Mouse (Mus musculus): Measurements from ENCODE around the gene Cd300lf.
A peak's percentile ranks its signal among the peaks of the same experiment; 100 is the strongest.

Gene Cd300lf

DNA sequence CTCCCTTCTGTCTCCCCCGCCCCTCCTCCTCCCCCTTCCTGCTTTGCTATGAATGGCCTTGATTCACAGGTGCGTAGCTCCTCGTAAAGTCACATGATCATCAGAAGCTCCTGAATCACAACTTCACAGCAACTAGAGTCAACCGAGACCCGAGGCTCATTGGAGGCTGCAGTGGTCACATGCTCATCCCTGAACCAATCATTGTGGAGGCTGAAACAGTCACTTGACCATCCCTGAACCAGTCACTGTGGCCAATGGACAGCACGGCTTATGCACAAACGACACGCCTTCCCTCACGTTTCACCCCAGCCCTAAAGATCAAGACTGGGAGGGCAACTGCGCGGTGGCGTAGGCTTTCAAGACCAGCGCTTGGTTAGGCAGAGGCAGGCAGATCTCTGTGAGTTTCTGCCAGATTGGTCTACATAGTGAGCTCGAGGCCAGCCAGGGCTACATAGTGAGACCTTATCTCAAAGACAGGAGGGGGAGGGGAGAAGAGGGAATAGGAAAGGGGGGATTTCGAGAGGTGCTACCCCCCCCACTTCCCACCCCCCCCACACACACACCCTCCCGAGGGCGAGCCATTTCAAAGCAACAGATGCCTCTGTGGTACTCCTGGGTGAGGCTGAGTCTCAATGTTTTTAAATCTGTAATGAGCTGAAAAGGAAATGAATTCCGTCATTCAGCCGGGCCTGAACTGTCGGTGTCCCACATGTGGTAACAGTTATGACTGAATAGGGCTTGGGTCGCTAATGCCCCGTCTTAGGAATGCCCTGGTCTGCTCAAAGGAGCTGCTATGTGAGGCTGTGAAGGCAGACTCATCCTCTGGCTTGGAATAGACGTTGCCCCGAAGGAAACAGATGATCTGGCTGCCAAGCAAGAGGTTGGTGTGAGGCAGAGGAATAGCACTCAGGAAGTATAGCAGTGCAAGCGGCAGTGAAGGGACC, 30.1 kb downstream of the Cd300lf start:
- DNase-seq: no peak

DNA sequence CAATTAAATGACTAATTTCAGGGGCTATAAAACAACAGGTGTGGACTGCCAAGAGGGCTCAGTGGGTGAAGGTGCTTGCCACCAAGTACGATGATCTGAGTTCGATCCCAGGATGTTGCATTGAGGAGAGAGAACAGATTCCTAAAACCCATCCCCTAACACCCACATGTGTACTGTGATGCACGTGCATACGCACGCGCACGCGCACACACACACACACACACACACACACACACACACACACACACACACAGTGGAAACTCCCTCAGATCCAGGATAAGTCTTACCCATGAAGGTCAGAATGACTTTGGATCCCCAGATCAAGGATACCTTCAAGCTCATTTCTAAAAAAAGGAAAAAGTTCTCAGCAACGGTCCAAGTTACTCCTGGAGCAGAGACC, 31.7 kb downstream of the Cd300lf start:
- DNase-seq: no peak

DNA sequence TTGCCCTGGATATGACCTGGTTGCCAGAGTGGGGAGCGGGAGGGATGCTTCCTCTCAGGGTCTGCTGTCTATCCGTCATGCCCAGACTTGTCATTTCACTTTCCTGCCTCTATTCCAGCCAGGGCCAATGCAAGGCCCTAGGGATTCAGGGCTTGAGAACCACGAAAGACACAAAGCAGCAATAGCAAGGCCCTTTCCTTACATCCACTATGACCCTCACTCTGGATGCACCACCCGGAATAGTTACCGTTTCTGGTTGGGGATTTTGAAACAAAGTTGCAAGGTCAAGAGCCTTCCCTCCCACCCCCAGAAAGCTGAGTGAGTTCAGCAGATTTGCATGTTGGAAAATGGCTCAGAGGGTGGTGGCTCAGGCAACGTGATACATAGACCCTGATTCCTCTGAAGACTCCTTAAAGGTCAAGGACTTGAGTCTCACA, 32.2 kb downstream of the Cd300lf start:
- DNase-seq: no peak

DNA sequence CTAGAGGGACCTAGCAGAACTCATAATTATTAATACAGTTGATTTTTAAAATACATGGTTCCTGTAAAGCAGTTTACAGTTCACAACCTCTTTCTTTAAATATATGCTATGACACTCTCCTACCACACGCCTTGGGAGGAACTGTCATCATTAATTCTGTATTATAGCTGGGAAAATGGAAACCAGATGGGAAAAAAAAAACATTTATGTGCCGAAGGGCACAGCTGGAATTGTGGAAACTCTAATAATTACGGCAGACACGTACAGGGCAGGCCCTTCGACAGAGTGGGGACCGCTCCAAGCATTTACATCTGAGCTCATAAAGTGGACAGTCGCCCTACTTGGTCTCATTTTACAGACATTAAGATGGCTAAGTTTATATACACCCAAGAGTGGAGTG, 33.1 kb downstream of the Cd300lf start:
- no peak for DNase-seq

DNA sequence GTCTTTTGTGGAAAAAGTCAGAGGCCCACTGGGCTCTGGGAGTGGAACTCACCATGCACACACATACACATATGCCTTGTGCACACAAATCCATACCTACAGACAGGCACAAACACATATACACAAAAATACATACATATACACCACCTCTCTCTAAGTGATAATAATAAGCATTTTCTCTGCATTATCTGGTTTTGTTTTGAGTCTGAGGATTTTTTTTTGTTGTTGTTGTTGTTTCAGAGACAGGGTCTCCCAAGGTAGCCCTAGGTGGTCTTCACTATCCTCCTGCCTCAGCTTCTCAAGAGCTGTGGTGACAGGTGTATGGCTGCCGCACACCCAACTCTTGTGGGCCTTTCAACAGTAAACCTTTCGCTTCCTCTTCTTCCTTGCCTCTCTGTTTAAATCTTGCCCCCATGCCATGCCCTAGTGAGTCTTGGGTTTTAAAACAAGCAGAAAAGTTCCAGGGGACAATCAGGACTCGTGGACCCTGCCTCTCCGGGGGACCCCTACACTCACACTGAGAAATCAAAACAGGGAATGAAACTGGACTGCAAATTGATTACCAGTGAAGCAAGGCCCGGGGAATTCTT, 33.7 kb downstream of the Cd300lf start:
- DNase-seq: no peak

DNA sequence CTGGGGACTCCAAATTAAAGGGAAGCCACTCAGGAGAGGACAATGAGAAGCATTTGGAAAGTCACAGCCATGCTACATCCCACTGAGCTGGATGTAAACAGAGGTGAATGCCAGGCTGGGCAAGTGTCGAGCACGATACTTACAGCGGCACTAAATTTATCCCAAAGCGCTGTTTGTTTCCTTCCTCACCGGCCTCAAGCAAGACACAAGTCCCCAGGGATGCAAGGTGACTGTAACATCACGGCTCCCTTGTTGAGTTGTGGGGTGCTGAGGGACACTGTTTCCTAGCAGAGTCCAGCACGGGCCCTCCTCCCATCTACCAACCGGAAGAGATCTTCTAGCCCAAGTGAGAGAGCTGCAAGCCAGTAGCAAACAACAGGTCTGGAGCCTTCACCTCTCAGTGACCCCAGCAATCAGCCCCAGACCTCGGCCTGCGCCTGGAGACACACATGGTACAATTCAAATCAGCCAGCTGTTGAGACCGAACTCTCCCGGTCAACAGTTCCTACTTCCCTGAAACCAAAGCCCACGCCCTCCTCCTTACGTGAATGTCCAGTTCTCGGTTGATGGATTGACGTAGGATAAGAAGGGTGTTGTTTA, 34.5 kb downstream of the Cd300lf start:
- no peak for DNase-seq

DNA sequence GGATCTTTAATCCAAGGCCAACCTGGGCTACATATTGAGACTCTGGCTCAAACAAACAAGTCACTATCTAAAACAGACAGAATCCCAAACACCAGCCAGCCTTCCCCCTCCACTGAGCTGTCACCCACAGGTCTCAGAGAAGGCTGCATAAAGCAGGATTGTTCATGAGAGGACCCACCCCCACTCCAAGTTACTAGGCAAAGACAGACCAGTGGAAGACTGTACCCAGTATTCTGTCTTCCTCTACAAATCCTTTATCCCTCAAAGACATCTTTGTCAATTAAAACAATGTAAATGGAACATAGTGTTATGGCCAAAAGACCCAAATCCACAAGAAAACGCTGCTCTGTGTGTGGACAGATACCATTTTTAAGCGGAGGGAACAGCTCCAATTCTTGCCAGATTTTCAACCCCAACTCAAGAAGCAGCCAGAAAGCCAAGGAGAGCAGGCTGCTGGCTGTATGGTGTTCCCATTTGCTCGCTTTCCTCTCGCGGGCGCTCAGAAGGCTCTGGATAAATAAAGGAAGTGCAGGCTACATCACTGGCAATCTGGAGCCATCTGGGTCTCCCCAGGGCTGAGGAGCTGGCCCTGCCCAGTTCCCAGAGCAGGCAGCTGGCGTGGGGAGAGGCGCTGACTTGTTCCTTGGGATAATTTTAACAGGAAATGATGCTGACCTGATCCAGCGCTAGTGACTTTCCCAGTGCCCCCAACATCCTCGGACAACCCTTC, 35.4 kb downstream of the Cd300lf start:
- no peak for DNase-seq

DNA sequence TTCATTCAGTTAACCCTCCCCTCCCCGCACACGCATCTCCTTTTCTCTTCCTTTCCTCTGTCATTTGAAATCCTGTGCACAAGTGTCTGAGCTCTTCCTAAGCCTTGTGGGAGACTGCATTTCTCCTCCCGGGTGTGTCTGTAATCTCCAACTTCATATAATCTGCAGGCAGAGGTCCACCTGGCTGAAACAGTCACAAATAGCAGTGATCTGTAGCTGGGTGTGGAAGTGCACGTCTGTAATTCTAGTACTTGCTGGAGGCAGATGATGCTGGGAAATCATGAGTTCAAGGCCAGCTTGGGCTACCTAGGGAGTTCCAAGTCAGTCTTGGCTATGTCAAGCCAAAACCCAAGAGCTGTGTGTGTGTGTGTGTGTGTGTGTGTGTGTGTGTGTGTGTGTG, 41.7 kb downstream of the Cd300lf start:
- no peak for DNase-seq

DNA sequence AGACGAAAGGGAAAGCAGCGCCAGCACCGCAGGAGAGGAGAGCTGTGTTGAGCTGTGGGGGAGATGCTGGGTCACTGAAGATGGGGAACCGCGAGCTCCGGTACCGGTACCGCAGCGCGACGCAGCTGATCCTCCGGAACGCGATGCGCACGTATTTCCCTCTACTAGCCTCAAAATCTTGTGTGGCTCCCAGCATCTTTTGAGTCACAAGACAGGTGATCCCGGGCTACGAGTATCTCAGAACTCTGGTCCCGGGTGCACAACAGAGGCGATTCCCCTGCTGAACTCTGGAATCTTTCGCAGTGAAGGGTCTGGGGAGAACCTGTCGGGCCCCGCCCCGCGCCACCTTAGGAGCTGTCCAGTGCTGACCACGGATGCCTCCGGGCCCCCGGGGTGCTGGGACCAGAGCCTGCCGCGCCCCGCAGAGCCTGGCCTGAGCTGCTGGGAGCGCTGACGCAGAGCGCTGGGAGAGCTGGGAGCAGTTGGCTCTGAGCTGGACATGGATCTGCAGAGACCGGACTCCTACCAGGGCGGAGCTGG, 42.4 kb downstream of the Cd300lf start, which contains the start of gene Rab37:
Rab37 (plus strand) TSS at position 70 of the 540 bp plus-strand sequence.
- no peak for DNase-seq

DNA sequence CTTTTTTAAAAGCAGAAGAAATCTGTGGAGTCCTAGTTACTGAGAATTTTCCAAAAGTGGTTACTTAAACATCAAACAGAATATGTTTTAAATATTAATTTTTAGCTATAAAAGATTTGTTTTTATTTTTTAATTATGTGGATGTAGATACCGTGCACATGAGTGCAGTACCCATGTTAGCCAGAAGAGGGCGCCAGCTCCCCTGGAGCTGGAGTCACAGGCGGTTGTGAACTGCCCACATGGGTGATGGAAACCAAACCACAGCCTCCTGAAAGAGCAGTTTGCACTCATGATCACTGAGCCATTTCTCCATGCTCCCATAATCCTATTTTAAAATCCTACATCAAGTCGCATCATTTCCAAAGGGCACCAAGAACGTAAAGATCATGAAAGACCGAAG, 43.9 kb downstream of the Cd300lf start:
- no peak for DNase-seq

DNA sequence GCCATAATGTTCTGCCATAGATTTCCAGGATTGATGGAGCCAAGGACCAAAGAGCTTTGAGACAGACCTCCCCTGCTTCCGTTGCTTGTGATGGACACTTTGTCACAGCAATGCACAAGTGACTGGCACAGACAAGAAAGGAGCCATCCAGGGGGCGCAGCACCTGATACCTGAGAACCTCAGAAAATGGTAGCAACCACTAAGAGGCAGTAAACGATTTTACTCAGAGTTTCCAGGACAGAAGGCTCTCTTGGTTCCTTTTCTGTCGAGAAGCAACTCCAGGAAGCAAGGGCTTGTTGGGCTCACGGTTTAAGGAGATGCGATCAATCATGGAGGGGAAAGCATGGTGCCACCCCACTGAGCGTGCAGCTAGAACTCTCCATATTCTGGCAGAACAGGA, 47.6 kb downstream of the Cd300lf start:
- DNase-seq: no peak

DNA sequence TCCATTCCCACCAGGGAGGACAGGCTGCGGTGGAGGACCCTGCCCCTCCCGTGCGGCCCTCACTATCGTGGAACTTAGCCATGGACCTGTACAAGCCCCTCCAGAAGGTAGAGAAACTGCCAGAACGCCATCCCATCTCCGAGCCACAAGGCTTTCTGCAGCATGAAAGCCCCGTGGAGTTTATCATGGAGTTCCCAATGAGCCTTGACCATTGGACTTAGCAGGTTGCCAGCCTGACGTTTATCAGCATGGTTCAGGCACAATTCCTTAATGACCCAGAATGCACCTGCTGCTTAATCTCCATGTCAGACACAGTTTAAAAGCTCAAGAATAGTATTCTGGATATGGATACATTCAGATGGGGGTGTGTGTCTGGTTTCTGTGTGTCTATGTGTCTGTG, 48.7 kb downstream of the Cd300lf start:
- DNase-seq: no peak

DNA sequence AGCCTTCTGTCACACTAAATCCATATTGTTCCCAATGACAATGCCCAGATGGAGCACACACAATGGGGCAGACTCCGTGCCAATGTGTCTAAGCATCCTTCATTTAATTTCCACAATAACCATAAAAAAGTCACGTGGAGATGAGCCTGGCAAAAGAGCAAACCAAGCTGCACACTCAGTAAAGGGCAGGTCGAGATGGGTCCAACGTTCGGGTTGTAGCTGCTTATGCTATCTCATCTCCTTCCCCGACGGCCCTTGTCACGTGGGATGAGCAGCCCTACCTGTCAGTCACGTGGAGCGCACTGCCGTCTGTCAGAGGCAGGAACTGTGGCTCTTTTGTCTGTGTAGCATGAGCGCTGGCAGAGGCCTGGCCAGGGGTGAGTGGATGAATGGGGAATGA, 49.2 kb downstream of the Cd300lf start:
- no peak for DNase-seq

DNA sequence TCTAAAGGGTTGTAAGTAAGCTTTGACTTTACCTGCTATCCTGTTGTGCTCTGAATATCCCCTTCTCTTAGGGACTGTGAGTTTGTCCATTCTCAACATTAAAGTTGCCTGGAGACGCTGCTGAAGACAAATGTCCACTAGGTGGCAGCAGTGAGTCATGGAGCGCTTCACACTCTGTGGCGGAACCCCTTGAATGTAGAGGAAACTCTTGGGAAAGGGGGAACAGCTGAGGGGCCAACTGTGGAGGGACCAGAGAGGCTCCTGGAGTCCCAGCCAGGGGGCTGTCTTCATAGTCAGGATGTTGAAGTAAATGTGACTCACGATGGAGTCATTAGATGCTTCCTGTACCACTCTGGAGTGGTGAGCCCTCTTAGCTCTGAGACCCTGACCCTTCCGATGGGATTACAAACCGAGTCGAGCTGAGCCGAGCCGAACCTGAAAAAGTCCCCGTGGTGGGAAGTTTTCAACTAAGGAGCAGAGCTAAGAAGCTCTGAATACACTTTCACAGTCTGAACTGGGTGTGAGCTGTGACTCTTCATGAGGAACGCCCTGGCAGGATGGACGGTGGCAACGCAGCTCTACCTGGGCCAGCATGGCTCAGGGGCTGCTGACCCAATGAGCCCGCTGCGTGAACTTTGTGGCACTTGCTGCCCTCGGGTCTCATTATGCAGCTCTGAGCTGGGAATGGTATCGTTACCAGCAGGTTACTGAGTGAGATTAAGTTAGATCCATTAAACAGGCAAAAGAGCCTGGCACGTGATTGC, 50.2 kb downstream of the Cd300lf start:
- peak; percentile 88 for DNase-seq

DNA sequence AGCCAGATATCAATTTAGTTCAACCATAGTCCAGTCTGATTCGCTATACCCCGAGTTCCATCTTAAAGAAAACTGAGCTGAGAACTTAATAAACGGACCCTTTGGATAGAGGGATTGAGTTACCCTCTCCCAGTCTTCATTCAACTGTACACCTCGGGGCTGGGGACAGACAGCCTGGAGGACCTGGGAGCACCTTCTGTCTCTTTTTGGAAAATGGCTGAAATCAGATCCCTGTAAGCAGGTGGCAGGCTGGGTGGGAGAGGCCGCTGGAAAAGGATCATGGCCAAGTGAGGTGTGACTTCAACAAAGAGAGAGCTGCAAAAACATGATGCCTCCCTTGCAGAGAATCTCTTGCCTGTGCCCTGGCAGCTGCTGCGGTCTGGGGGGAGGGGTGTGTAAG, 51.6 kb downstream of the Cd300lf start:
- no peak for DNase-seq

DNA sequence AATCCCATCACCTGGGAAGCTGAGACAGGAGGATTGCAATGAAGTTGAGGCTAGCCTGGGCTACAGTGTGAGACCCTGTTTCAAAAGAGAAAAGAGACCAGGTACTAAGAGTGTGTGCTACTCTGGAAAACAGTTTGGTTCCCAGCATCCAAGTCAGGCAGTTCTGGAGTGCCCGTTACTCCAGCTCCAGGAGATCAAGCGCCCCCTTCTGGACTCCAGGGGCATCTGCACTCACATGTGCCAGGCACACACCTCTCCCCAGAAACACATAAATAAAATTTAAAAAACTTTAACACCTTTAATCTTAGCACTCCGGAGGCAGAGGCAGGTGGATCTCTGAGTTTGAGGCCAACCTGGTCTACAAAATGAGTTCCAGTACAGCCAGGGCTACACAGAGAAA, 52.4 kb downstream of the Cd300lf start:
- DNase-seq: no peak

DNA sequence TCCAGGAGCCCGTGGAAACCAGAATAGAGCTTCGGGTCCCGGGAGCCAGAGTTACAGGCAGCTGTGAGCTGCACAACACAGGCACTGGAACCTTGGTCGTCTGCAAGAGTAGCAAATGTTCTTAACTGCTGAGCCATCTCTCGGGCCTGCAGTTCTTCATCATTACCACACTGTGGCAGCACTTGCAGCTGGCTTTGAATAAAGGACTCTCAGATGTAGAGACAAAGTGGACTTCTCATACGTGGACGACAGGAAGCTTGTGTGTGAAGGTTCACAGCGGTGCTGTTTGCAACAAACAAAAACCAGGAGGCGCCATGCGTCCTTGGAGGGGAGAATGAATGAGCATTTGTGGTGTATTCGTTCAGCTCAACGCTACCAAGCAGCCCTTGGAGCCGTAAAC, 52.9 kb downstream of the Cd300lf start:
- peak; percentile 35 for DNase-seq

DNA sequence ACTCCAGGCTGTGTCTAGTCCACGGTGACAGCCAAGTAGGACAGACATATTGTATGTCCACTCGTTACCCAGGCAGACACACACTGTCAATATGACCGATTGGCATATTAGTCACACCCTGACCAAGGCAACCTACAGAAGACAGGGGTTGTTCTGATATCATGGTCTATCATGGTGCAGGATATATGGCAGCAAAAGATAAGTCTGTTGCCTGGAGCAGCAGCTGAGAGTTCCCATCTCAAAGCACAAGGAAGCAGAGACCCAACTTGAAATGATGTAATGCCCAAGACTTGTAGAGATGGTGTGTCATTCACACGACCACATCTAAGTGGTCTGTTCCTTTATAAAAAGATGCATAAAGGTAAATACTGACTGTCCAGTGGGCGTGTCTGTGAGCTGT, 55.1 kb downstream of the Cd300lf start:
- no peak for DNase-seq

DNA sequence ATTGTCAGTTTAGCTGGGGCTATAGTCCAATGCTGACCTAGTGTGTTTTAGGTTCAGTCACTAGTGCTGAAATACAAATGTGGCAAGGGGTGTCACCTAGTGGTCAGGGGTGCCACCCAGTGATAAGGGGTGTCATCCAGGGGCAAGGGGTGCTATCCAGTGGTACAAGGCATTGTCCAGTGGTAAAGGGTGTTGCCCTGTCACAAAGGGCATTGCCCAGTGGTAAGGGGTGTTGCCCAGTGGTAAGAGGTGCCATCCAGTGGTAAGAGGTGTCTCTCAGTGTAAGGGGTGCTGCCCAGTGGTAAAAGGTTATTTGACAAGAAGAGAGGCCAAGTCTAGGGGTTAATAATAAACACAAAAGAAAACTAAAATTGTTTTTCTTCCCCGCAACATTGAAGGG, 56.4 kb downstream of the Cd300lf start:
- DNase-seq: no peak

DNA sequence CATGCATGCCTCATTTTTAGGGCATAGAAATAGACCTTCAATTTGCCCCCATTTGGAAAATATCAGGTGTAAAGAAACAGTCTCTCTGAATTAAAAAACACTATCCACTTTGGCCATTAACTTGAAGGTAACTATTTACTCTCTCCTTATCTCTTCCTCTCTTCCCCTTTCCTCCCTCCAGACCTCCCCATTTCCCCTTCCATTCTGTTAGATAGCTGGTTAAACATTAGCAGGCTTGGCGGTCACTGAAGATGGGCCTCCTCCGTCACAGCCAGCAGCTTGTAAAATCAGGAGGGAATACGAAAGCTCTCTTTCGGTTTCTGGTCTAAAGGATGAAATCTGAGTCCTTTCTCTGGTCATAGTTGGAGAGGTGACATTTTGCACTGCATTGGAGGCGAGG, 57.9 kb downstream of the Cd300lf start:
- DNase-seq: no peak

DNA sequence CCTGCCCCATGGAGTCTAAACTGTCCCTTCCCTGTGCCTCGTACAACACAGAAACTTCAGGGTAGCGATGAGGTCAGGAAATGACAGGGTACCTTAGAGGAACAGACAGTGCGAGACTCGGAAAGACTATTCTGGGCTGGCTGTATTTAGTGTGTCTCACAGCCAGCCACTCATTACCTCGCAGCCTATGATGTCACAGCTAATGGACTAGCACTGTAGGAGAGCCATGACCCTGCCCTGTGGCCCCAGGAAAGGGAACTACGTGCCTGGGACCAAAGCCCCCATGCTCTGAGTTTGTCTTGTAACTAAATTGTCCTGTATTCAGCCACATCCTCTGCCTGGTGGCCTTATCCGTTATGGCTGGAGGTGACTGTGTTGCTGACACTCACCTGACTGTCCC, 58.4 kb downstream of the Cd300lf start:
- no peak for DNase-seq

DNA sequence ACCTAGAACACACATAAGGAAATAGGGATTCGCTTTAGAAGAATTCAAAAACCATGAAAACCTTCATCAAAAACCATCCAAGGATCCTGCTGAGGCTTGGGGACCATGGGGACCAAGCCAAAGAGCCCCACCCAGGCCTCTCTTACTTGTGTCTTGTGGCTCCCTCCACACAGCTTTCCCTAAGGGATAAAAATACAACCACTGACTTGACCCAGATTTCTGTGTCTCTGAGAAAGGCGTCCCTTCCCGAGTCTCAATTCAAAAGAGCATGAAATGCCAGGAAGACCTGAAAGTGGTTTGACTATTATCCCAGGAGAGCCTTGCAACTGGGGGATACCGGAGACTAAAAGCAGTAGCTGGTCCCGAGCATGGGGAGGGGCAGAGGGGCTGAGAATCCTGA, 60.8 kb downstream of the Cd300lf start:
- no peak for DNase-seq

Data from right cerebral cortex, postnatal 4 days (tissue).